ENCODE assay signal across 18 mouse cellular contexts in the genomic region with DNA sequence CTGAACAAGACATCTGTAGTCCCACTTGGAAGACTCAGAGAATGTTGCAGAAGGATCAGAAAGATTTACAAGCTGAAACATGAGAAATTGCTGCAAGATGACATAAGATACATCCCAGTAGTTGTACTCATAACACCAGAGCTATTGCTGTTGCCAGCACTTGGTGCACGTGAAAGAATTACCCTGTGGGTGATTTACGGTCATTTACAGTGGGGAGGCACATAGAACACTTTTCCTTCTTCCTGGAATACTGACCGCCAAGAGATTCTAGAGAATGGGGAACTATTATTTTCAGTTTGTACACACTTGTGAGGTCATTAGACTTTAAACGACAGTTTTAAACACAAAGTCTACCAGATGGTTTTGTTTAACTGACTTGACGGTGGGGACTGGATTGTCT.
"Had no signal": no experiment of that assay in that cellular context is flagged by ENCODE, and none has a peak within 500 bp of the region (broad histone marks: within the 10 kb centered on the region; RNA-seq: fewer than 3 reads in every experiment).

No protein-coding gene starts in this region.

- H3K27ac ChIP-seq: layer of hippocampus, adult 2 months; liver, embryonic 15.5 days; lung, embryonic 15.5 days; macrophage; midbrain, embryonic 12.5 days; neural tube, embryonic 13.5 days had no signal

- H3K4me2 ChIP-seq: liver, embryonic 11.5 days; liver, embryonic 15.5 days; lung, embryonic 15.5 days; midbrain, embryonic 12.5 days; neural tube, embryonic 13.5 days had no signal

- H3K27me3 ChIP-seq: liver, embryonic 15.5 days; lung, embryonic 15.5 days; megakaryocyte, embryonic 14.5 days; midbrain, embryonic 12.5 days; neural tube, embryonic 13.5 days had no signal

- H3K4me1 ChIP-seq: liver, embryonic 15.5 days; lung, embryonic 15.5 days; megakaryocyte, embryonic 14.5 days; midbrain, embryonic 12.5 days; neural tube, embryonic 13.5 days had no signal

- H3K9me3 ChIP-seq: liver, embryonic 15.5 days; lung, embryonic 15.5 days; megakaryocyte, embryonic 14.5 days; midbrain, embryonic 12.5 days; neural tube, embryonic 13.5 days had no signal

- DNase-seq: kidney, postnatal 36 days; left cerebral cortex, postnatal 4 days; lung, postnatal 14 days; retina, postnatal 1 day; right cerebral cortex, postnatal 4 days; spleen, adult 18-20 months; thymus, adult 18-20 months; thymus, postnatal 14 days had no signal

- H3K4me3 ChIP-seq: layer of hippocampus, adult 2 months; liver, embryonic 15.5 days; lung, embryonic 15.5 days; megakaryocyte, embryonic 14.5 days; midbrain, embryonic 12.5 days; neural tube, embryonic 13.5 days had no signal

- H3K9ac ChIP-seq: liver, embryonic 15.5 days; lung, embryonic 15.5 days; midbrain, embryonic 12.5 days; neural tube, embryonic 13.5 days had no signal

- H3K36me3 ChIP-seq: liver, embryonic 15.5 days; lung, embryonic 15.5 days; midbrain, embryonic 12.5 days; neural tube, embryonic 13.5 days had no signal

- ATAC-seq: intestine, postnatal 0 days; midbrain, embryonic 16.5 days had no signal
